Mouse (Mus musculus): ENCODE results near the gene Syn3.

Syn3 gene

GRCm38 (mm10) chr10:86307235-86307634 is 191.5 kb downstream of the Syn3 start:
- no peak for DNase-seq (ENCODE audit: low spot score)

- DNase-seq (ENCODE audit: low spot score) = no peak
Measured at GRCm38 (mm10) chr10:86304583-86304982, 194.1 kb downstream of the Syn3 start.

- no peak for DNase-seq (ENCODE audit: low spot score)
Measured at GRCm38 (mm10) chr10:86303495-86303876, 195.2 kb downstream of the Syn3 start.

- peak; percentile 18 for DNase-seq (ENCODE audit: low spot score)
Measured at GRCm38 (mm10) chr10:86302761-86303494, 195.8 kb downstream of the Syn3 start.

- no peak for DNase-seq (ENCODE audit: low spot score)
Measured at GRCm38 (mm10) chr10:86302318-86302648, 196.4 kb downstream of the Syn3 start.

GRCm38 (mm10) chr10:86301593-86302317 is 196.9 kb downstream of the Syn3 start:
- DNase-seq (ENCODE audit: low spot score) = no peak

- DNase-seq (ENCODE audit: low spot score) = no peak
Measured at GRCm38 (mm10) chr10:86301117-86301490, 197.6 kb downstream of the Syn3 start.

GRCm38 (mm10) chr10:86300293-86301116 is 198.2 kb downstream of the Syn3 start, which contains the start of gene Timp3:
Timp3 (plus strand) TSS chr10:86300372.
- peak; percentile 70 for DNase-seq (ENCODE audit: low spot score)

GRCm38 (mm10) chr10:86299795-86300194 is 198.9 kb downstream of the Syn3 start:
- DNase-seq (ENCODE audit: low spot score) = no peak

GRCm38 (mm10) chr10:86298326-86298725 is 200.4 kb downstream of the Syn3 start:
- no peak for DNase-seq (ENCODE audit: low spot score)

GRCm38 (mm10) chr10:86297307-86297706 is 201.4 kb downstream of the Syn3 start:
- no peak for DNase-seq (ENCODE audit: low spot score)

GRCm38 (mm10) chr10:86296111-86296510 is 202.6 kb downstream of the Syn3 start:
- peak; percentile 44 for DNase-seq (ENCODE audit: low spot score)

- DNase-seq (ENCODE audit: low spot score) = no peak
Measured at GRCm38 (mm10) chr10:86295454-86296098, 203.1 kb downstream of the Syn3 start.

GRCm38 (mm10) chr10:86294599-86295365 is 203.9 kb downstream of the Syn3 start:
- no peak for DNase-seq (ENCODE audit: low spot score)

- no peak for DNase-seq (ENCODE audit: low spot score)
Measured at GRCm38 (mm10) chr10:86293880-86294279, 204.8 kb downstream of the Syn3 start.

GRCm38 (mm10) chr10:86290109-86290771 is 208.5 kb downstream of the Syn3 start:
- DNase-seq (ENCODE audit: low spot score) = no peak

- no peak for DNase-seq (ENCODE audit: low spot score)
Measured at GRCm38 (mm10) chr10:86286508-86286907, 212.2 kb downstream of the Syn3 start.

GRCm38 (mm10) chr10:86281238-86281637 is 217.5 kb downstream of the Syn3 start:
- DNase-seq (ENCODE audit: low spot score) = no peak

GRCm38 (mm10) chr10:86279579-86280168 is 219.0 kb downstream of the Syn3 start:
- DNase-seq (ENCODE audit: low spot score) = no peak

GRCm38 (mm10) chr10:86278481-86278880 is 220.2 kb downstream of the Syn3 start:
- DNase-seq (ENCODE audit: low spot score) = no peak
